Mouse (Mus musculus) right cerebral cortex, postnatal 25 days (tissue): Measurements from ENCODE around the gene Nfkb1.

ENCODE experiments used
- DNase-seq: peaks from one replicate; pipeline ENCODE4 v3.0.0; 2022

The Nfkb1 gene

DNA sequence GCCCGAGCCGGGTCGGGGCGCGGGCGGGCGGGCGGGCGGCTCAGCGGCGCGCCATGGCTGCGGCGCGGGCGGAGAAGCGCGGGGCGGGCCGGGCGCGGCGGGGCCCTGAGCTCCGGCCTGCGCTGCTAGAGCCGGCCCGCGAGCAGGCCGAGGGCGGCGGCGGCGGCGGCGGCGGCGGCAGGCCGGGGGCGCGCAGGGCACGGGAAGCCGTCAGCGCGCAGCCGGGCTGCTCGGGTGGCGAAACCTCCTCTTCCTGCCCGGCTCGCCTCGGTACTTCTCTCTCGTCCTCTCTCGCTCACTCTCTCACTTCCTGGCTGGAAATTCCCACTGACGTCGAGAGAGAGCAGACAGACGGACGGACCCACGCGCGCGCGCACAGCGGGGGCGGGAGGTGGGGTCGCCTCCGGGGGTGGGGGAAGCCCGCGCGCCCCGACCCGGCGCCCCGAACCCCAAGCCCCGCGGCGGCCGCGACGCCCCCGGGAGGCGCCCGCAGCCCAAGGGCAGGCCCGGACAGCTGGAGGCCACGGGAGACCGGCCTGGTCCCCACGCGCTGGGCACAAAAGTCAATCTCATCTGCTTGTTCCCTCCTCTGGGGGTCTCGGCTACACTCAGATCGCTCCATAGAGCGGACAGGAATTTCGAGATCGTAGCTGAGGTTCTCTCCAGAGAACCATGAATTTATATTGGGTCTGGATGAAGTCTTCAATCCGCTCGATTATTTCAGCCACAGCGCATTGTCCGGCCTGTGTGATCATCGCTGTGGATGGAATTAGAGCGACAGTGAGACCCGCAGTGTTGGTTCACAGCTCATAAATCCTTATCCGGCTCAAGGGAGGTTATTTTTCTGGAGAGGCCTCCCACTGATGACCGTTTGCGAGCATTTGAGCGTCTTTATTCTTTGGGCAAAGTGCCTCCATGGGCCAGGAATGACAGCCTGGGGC is at the start of gene Nfkb1:
TSS of gene Nfkb1 (minus strand) at position 357 of the 941 bp plus-strand sequence.
- DNase-seq, result peak; percentile 55

DNA sequence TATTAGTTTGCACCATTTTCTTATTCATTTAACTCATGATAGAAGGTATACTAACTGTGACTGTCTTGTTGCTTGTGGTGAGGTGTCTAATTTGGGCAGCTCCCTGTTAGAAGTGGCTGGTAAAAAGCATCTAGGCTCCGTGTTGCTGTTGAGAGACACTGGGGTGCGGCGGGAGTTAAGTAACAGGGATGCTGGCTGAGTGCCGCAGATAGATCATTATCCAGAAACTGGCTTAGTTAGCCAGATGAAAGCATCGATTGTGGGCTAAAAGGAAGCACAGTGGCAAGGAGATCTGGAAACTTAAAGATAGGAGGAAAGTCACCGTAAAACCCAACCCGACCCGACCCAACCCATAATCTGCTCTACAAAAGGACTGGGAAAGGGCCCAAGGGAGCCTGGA is 49.4 kb upstream of the Nfkb1 start:
- DNase-seq, result no peak

DNA sequence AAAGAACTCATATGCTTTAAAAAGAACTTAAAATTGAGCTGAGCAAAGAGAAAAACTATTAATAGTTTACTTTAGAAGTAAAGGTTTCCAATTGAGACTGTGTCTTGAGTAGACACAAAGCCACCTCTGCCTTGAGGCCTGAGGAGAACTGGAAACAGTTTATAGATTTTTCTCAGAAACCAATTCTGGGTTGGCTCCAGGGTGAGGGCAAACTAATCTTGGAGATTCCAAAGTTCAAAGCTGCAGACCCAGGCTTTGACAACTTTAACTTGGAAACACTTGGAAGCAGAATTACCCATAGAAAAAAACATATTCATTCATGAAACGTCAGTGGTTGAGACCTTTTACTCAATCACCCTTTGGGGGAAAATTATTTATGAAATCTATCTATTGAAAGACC is 43.4 kb upstream of the Nfkb1 start:
- no peak for DNase-seq

DNA sequence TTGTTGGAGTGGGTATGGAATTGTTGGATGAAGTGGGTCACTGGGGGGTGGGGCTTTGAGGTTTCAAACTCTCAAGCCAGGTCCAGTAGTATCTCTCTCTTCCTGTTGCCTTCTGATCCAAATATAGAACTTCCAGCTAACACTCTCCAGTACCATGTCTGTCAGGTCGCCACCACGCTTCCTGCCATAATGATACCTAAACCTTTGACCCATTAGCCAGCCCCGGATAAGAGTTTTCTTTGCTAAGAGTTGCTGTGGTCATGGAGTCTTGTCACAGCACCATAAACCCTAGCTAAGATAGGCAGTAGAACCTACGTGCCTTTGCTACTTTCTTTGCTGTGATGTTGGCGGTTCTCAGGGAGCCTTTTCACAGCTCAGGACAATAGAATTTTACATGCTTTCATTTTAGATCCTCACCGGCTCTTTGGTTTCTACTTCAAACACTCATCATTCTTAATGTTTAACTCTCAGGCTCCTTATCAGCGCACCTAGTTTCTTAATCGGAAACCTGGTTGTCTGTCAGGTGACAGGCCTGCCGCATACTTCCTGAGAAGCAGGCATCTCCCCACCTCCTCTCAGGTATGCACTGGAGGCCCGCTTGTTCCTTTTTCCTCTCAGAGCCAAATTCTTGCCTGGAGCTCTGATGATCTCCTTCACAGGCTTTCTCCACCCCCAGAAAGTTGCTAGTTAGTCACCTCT is 41.5 kb upstream of the Nfkb1 start:
- DNase-seq, result no peak

DNA sequence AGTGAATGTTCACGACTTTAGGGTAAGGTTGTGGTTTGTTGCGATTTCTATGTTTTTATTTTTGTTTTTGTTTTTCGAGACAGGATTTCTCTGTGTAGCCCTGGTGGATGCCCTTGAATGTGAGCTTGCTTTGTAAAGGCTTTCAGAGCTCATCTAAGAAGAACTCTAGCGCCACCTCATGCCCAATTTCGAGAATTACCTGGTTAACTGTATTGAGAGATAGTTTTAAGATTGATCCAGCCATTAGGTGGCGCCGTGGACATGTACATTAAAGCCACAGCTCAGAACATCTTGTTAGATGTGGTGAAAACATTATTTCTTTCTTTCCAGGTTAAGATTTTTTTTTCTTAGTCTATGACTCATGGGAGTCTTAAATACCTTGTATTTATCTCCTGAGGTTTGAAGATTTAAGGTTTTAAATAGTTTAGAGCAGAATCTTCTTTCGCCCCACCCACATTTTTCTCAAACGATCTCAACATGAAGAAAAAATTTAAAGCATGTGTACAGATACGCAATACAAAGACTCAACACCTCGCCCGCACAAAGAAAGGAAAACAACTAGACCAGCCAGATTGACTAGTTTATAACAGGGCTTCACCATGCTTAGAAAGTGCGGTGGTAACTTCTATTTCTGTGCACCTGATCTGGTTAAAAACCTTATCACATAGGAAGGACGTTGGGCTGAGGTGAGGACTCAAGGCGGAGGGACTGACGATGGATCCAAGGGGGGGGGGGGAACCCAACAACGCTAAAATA is 40.1 kb upstream of the Nfkb1 start:
- peak; percentile 87 for DNase-seq

DNA sequence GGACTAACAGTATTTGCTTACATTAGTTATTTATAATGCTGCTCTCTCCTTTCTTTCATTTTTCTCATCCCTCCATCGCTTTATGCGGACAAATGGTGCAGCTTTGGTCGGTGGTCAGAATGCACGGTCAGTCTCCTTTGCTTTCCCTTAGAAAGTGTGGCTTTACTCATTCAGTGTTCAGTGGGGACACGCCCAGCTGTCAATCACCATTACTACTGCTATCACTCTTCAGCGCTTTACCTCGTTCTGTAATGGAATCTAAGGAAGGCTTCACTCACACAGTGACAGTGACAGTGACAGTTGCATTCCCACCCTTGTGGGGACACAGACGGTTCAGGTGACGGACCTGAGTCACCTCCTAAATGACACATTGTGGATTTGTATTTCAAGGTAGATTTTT is 39.4 kb upstream of the Nfkb1 start:
- no peak for DNase-seq

DNA sequence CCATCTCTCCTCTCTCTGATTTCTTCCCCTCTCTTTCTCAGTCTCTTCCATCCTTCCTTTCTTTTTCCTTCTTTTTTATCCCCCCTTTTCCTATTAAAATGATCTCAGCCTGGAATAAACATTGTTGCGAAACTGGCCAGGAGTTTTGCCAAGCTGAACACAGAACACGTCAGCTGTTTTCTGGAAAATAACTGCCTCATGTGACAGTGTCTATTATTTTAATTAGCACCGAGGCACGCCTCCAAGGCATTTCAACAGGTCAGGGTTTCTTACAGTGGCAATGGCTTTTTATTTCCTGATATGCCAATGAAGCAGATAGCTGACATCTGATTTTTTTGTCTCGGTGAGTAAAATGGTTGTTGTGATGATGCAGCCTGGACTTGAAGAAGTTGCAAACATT is 38.2 kb upstream of the Nfkb1 start:
- DNase-seq, result no peak

DNA sequence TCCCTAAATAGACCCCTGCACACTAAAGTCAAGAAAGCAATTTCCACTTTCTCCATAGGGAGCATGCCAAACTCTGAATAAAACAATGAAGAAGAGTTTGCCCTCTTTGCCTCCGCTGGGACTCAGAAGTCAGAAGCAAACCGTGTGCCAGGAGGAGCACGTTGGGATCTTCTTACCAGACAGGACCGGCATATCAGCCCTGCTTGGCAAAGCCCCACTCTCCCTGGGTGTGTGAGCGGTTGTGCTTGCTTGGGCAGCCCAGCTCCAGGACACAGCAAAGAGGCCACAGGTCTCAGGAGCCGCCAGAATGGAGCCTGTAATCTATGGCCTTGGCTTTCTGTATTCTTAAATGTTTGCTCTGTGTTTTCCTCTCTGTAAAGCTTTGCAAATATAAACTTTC is 37.6 kb upstream of the Nfkb1 start:
- DNase-seq, result no peak

DNA sequence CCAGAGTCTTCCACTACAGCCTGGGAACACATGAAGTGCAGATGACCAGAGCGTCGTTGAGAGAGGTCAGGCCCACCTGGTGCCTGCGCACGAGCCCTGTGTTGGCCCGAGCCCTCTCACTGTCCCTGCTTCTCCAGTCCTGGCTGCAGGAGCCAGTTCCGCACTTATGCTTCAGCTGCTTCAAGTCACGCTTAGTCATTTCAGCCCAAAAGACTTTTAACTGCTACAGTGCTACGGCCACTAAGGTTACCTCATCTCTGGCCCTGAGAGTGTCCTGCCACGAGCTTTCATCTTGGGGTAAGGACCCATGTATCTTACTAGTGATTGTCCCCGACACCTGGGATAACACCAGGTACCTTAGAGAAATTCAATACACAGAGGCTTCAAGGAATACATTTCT is 36.0 kb upstream of the Nfkb1 start:
- DNase-seq, result no peak

DNA sequence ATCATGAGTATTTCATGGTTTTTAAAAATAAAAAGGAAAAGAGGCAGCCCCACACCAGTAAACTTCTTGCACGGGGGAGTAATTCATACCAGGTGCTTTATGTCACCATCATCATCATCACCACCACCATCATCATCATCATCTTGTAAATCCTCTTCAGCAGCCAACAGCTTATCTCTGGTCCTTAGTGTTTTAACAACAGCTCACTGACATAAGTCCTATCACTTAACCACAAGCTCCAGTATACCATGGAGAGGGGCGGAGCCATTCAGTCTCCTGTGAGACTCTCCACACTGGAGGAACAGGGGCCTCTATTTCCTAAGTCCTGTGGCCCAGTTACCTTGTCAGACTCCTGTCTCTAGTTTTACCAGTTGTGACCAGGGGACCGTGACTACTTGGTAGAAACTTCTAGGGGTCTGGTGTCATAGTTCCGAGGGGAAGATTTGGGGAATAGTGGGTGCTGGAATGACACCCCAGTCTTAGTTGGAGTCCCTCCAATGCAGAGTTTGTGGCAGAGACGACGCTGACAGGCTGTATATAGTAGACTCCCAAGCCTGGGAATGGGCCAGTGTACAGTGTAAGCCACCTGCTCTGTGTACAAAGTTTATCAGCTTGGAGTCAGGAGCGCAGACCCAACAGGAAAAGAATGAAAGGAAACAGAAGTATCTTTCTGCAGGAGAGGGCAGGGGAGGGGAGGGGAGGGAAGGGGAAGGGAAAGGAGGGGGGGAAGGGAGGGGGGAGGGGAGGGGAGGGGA is 35.4 kb upstream of the Nfkb1 start:
- no peak for DNase-seq

DNA sequence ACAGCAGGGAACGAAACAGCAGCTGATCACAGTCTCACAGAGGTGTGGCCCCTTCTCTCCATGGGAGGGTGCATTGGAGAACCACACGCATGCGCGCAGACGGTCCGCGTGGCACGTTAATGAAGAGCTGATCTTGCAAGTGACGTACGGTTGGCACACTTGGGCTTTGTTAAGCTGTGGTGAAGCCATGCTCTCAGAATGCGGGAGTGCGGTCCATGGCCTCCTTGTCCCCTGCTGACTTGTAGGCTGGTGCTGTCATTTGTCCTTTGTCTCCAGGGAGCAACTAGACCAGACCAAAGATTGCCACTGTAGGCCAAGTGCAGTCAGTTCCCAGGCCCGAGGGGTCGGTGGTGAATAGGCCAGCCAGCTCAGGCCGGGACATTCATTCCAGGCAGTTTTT is 34.7 kb upstream of the Nfkb1 start:
- DNase-seq, result no peak

DNA sequence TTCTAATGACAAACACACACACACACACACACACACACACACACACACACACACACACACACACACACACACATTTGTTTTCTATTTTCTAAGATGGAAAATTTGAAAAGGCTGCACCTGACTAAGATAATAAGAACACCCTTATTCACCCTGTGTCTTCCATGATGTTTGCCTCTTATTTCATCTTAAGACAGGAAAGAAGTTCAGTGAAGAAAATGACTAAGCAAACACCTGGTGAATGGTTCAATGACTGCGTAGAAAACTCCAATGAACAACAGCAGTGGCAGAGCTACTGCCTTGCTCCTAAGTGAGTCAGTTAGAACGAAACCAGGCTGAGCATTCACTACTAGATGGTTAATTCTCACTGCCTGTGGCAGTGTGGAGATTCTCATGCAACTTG is 30.8 kb upstream of the Nfkb1 start:
- no peak for DNase-seq

DNA sequence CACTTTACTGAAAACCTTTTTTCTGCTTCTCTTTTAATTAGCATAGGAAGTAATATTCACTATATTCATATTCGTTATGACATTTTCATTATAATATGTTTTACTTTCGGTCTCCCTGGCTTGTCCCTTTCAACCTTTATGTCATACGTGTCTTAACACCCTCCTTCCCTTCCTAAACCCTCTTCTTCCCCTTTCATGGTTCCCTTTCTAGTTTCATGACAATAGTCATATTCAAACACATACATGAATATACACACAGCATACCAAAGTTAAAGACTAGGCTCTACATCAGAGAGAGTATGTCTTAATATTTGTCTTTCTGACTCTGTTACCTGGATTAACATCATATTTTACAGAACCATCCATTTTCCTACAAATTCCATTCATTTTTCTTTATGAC is 28.6 kb upstream of the Nfkb1 start:
- no peak for DNase-seq

DNA sequence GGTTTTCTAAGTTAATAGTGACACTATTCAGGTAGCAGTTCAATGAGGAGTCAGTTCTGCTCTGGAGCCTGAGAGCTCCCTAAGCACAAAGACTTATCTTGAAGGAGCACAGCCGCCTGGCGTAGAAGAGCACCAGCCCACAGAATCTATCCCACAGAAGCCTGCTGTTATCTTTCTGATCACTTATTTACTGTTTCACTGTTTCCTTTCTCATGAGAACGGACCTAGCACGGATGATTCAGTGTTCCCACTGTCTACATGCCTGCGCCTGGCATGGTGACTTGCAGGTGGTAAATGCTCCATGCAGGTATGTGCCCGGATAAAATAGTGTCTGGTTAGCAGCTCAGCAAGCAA is 27.8 kb upstream of the Nfkb1 start:
- DNase-seq, result no peak

DNA sequence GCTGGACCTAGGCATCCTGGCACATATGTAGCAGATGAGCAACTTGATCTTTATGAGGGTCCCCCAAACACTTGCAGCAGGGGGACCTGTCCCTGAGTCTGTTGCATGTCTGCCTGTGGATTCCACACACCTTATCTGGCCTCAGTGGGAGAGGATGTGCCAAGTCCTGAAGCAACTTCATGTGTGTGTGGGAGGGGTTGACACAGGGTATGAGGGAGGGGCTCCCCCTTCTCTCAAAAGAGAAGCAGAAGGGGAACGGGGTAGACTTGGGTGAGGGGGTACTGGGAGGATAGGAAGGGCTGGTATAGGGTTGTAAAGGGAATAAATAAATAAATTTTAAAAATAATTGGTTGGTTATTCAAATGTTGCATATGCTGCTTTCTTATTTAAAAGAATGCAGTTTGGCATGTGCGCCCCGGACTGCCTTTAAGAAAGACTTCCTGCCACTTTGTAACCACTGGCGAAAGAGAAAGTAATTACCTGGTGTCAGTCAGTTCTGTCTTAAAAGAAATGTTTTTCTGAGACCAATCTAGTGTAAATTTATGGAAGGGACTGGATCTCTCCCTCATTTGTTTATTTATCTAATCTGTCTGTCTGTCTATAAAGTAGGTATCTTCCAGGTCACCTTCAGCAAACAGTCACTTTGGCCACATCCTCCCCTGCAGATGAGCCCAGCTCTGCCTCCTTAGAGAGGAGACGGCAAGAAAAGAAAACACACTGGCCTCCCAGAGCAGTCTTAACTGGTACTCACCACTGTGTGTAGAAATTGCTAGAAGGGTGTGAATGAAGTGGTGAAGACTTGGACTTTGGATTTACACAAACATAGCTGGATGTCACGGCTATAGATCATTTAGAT is 27.2 kb upstream of the Nfkb1 start:
- no peak for DNase-seq

DNA sequence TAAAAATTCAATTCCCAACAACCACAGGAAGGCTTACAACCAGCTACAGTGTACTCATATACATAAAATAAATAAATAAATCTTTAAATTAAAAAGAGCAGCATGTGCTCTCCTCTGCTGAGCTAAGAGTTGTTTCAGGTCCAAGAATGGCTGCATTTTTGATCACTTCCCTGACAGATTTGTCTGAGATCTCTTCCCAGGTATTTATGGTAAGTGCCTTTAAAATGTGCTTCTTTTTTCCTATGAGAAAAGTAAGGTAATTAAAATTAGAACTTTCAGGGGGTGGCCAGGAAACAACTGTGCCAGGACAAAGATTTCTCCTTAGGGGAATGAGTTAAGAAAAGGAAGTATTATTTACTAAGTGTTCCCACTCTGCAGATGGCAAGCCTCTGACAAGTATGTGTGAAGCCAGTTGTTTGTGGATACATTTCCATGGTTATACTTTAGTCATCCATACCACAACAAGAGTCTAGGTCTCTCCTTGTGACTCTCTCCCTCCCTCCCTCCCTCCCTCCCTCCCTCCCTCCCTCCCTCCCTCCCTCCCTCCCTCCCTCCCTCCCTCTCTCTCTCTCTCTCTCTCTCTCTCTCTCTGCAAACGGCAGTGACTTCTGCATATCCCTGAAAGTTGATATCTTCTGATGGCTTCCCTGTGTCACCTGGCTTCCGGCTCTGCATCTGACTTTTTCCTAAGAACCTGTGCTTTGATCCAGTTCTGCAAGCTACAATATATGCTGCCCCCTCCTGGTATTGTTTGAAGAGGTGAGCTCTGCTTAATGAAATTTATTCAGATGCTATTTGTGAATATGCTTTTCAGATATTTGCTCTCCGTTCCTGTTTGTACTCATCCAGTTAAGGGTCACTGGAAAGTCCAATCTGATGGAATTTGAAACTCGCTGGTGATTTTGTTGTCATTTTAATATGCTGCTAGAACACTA is 21.9 kb upstream of the Nfkb1 start:
- DNase-seq, result no peak

DNA sequence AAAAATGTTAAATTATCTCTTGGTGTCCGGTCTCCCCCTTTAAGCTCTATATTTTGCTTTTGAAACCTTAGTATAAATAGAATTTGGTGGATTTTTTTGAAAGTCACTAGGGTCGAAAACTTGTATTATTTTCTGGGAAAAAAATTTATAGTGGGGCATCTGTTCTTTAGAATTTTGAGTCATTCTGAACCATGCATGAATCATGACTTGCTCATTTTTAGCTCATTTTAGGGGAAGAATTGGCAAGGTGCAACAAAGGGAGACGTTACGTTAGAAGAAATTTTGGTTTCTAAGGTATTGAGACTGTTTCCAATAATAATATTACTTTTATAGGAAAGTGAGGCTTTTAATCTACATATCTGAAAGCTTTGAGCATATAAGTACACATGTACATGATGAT is 20.3 kb upstream of the Nfkb1 start:
- DNase-seq, result no peak

DNA sequence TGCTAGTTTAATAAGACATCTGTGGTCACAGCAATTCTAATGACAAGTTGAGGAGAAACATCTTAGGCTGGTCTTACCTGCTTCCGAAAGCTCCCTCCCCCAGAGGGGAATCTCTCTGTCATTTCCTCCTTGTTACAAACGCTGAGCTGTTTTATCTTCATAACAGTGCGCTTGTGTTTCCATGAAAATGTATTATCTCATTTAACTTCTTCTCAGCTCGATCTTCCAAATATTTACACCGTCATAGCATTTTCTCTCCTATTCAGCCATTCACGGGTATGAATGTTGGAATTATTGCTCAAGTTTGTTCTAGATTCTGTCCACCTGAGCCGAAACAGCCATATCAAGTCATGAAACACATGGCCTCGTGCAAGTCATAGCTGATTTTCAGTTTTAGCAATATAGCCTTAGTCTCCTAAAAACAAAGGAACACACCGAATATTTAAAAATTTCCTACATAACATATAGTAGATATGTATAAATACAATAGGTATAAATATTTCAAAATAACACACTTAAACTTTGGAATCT is 19.8 kb upstream of the Nfkb1 start:
- DNase-seq, result no peak

DNA sequence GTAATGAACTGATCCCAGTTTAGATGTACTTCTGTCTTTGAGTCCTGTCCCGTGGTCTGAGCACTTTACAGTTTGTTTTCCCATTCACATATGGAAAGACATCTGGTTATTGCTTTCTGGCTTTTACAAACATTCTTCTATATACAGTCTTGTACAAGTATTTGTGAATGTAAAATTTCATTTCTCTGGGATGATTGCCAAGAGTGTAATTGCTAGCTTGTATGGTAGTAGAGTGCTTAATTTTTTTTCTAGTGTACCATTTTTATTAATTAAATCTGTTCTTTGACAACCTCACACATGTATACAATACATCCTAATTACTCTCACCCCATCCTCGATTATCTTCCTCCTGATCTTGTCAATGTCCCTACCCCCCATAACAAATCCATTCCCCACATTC is 12.0 kb upstream of the Nfkb1 start:
- DNase-seq, result no peak

DNA sequence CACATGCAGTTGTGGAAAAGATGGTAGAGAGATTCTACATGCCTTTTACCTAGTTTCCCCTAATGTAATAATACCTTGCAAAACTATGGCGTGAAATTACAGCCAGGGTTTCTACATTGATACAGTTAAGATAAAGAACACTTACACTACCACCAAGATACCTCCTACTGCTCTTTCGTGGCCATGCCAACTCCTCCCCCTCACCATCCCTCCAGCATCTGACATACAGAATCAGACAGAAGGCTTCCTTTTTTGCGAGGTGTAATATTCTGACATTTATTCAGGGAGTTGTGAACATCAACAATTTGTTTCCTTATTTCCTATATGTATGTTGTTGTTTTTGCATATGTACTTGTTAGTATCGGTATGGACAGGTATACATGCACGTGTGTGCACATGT is 11.3 kb upstream of the Nfkb1 start:
- DNase-seq, result no peak
